Mouse (Mus musculus) ZHBTc4 (cell line): ENCODE results near the gene Ofd1.

Experiments
- DNase-seq: peaks from one replicate; pipeline ENCODE4 v3.0.0-alpha.2; 2011; ENCODE audit warnings: low read depth, low spot score

Gene Ofd1

DNA sequence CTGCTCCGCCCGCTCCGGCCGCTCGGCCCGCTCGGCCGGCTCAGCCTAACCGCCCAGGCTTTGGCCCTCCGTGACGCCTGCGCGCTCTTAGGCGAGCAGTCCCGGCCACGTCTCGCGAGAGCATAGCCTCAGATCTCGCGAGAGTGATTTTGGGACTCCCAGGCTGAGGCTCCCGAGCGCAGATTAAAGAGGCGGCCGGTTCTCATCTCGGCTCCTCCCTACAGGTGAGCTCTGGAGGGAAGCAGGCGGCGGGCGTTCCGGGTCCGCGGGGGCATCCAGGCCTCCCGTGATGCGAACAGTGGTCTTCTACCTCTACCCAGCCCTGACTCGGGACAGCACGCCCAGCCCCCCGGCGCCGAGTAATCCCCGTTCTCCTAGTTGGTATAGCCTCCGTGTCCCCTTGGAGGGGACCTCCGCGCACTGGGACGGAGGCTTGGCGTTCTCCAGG is at the start of gene Ofd1:
Ofd1 (minus strand) TSS at position 89 of the 448 bp plus-strand sequence.
- peak; percentile 95 for DNase-seq

DNA sequence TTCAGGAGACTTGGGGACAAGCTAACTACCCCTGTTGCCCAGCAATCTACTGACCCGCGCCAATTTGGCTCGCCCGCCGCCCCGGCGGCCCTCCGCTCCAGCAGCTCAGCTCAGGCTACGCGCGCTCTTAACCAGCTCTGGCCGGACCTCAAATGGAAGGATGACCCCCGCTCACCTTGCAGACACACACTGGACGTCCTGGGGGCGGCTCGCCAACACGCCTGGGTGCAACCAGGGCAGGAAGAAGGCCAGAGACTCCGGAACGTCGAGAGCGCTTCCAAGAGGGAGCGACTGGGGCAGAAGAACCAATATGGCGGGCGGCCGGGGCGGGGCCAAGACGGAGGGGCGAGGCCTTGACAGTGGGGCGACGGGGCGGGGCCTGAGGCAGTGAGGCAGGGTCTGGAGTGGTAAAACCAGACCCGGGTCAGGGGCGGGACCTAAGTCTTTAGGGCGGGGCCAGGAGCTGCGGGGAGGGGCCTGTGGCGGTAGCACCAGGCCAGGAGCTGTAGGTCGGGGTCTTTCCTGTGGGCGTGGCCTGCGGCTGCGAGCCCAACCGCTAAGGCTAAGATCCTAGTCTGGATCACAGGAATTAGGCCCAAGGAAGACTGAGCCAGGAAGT is 39.0 kb upstream of the Ofd1 start, which contains the start of gene Rab9:
Rab9 (minus strand) TSS at position 503 of the 619 bp plus-strand sequence.
- peak; percentile 97 for DNase-seq

DNA sequence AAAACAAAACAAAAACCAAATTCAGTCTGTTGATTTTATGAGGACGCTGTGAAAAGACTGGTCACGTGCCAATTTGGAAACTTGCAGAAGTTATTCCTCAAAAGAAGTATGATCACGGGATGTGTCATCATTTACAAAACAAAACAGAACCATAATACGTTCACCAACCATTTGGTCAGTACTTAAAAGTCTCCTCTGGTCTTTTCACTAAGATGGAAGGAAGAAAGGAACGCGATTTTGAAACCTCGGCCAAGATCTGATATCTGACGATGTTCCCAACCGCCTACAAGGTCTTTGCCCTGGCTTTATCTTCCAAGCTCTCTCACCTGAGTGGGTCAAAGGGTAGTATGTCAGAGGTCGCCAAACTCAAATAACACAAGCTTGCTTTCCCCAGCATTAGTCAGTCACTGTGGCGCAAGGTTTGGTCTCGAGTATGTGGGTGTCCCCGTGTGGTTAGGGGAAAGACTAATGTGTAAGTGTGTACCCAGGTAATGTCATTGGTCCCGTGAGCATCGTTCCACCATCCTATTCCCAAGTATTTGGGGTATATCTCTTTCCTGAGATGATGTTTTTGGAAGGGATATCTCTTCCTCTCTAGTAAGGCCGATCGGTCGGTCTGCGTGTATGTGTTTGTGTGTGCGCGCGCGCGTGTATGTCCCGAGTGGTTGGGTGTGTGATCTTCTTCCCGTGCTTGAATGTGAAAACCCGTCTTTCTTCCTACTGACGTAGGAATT is 38.3 kb upstream of the Ofd1 start:
- DNase-seq: peak; percentile 19

DNA sequence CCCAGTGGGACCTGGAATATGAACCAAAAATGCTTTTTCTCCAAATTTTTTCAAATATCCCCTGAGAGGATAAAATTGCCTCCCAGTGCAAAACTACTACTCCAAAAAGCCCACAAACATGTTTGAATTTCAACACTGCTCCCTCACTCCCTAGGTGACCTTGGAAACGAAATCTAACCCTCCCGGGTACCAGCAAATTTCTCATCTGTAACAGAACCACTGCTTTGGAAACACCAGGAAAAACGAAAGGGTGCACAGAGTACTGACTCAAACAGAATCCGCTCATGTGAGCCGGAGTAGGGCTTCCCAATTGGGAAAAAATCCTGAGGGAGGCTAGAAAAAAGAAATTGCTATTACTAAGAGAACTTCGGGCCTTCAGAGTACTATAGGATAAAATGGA is 36.9 kb upstream of the Ofd1 start:
- no peak for DNase-seq

DNA sequence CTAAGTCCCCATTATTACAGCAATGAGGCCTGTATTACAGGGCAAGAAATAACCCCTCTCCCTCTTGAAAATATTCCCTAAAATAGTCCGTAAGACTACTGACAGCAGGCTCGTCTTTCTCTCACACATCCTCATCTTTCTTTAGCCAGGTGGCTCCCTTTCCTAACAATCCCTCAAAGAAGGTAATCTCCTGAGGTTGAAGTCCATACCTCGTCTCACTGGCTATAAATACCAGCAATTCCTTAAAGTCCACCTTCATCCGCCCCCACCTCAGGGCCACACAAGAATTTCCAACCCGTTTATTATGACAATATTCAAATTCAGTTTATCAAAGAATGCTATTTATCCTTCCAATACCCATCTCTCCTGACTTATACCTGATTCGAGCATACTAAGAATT is 32.1 kb upstream of the Ofd1 start:
- no peak for DNase-seq

DNA sequence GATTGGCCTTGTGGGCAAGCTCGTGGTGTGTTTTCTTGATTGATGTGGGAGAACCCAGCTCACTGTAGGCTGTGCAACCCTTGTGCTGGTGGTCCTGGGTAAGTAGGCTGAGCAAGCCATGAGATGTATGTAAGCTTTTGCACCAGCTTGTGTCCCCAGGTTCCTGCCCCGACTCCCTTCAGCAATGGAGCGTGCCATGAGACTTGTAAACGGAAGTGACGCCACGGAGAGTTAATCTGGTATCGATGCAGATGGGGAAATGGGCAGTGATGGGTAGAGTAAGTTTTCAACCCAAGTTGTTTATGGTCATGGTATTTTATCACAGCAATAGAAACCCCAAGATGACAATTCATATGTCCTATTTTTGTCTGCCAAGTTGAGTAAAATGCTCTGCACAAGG is 27.8 kb upstream of the Ofd1 start:
- DNase-seq: no peak

DNA sequence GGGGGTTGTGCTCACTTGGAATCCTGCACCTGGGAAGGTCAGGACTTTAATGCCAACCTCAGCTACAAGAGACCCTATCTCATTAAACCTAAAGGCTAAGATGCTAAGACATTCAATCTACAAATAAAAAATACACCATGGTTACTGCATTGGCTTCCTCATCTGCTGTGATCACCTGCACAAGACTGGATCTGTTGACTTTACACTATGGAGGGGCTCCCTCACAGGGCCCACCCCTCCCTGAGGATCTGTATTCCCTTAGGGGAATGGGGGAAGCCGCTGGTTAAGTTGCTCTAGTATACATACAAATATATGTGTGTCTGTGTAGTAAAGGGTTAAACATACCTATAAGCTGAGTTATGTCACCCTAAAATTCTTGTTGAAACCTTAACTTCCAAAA is 15.0 kb upstream of the Ofd1 start:
- DNase-seq: no peak

DNA sequence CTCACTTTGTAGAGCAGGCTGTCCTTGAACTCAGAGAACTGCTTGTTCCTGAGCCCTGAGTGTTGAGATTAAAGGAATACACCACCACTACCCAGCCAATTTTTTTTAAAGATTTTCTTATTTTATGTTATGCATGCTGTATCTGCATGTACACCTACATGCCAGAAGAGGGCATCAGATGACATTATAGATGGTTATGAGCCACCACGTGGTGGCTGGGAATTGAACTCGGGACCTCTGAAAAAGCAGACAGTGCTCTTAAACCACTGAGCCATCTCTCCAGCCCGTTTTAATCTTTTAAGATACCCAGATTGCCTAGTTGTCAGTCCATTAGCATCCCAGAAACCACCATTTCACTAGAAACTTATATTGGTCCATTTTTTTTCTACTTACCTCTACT is 13.8 kb upstream of the Ofd1 start:
- DNase-seq: no peak

DNA sequence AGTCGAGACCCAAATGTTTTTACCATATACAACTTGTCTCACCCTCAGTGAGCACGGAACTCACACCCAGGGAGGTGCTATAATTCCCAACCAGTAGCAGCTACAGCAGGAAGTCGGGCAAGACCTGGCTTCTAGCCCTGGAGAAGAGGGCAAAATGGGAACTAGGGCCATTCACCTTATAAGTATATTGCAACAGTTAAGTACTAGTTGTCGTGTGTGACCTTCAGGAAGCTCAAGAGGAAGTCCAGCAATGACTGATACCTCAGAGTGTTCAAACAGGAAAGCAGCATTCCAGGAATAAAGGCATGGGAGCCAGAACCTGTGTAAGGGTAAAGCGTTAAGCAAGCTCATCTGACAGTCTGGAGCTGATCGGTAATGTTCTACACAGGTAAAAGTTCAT is 13.0 kb upstream of the Ofd1 start:
- no peak for DNase-seq

DNA sequence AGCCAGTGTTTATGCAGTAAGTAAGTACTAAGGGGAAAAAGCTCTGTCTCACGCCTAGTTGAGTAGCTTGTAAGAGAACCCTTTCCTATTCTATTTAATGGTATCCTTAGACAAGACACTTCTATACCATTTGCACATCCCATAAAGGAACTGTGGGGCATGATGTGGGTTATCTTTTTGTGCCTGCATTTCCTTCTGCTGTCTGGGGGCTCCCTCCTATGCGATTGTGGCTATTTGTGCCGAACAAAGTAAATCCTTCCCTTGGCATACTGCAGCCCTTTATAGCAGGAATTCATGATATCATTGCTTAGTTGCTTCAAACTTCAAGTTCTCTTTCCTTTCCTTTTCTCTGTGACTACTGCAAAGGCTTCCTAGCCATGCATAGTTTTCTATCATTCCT is 4.0 kb upstream of the Ofd1 start:
- no peak for DNase-seq

DNA sequence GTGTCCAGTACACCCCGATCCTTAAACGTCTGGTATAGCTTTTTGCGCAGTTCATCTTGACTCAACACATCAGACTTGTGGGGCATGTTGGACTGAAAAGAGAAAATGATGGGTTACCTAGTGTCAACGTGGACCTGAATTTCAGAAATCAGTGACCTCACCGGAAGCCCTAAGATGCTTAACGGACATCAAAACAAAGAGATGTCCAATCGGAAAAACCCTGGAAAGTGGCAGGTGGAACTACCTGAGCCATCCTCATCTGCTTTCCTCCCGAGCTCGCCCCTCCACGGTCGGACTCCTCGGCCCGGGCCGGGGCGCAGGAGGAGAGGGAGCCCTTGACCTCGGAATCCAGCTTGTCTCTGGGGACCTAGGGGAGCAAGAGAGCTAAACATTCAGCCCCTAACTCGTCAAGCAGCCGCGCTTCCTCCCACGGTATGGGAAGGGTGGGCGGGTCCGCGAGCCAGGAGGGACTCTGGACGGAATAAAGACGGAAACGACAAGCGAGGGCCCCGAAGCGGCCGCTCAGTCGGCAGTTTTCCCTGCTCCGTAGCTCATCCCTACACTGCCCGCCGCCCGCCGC is 378 bp downstream of the Ofd1 start, which contains the start of gene Trappc2:
Trappc2 (plus strand) TSS at position 539 of the 580 bp plus-strand sequence.
- DNase-seq: no peak

DNA sequence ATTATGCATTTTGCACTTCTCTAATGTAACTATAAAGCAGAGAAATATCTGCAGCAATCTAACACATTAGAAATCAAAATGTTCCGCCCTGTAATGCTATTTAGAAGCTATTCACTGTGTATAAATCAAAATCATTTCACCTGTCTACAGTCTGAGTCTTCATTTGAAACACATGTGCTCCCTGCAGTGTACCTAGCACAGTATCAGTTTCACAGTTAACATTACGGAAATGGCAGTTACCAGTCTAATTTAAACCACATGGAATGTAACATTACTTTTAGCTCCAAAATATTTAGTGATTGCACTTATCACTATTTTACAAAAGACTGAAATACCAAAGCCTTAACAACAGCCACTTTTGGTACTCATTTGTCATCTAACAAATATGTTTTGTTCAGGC is 5.7 kb downstream of the Ofd1 start:
- DNase-seq: no peak

DNA sequence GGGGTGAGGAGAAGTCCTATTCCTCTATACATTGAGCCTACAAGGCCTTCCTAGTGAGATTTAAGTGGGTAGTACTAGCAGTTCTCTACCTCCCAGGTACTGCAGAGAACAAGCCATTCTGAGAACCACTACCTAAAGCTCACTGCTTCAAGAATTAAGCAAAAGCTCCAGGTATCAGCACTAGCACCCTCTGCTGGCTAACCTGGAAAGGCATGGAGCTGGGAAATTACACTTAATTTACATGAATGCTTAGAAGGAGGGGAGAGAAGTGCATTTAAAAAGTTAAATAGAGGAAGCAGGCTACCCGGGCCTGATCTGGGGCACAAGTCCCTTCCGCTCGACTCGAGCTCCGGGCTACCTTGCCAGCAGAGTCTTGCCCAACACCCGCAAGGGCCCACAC is 24.3 kb downstream of the Ofd1 start:
- DNase-seq: peak; percentile 71

DNA sequence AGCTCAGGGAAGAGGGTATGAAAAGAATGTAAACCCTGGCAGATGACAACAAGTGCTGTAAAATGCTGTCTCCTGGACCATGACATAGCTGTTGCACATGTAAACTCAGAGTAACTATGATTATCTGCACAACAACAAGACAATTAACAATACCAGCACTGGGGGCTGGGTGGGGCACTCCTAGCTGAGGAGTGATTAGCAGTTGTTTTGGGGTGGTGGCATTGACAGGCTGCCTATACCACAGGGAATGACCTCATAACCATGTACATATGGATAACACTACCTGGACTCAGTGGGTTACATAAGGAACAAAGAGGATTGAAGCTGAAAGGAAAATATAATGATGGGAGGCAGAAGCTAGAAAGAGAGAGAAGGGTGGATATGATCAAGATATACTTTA is 32.6 kb downstream of the Ofd1 start:
- no peak for DNase-seq

DNA sequence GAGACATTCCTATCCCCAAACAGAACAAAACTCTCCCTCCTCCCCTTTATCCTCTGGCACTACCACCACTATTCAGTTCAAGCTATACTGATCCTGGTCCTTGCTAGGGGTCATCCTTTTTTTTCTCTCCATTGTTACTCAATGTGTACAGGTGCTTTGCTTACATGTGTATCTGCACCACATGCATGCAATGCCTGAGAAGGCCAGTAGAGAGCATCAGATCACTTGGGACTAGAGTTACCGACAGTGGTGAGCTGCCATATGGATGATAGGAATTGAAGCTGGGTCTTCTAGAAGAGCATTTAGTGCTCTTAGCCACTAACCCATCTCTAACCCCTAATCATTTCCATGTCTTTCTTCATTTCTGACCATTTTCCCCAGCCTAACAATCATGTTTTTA is 46.8 kb downstream of the Ofd1 start:
- DNase-seq: peak; percentile 50

DNA sequence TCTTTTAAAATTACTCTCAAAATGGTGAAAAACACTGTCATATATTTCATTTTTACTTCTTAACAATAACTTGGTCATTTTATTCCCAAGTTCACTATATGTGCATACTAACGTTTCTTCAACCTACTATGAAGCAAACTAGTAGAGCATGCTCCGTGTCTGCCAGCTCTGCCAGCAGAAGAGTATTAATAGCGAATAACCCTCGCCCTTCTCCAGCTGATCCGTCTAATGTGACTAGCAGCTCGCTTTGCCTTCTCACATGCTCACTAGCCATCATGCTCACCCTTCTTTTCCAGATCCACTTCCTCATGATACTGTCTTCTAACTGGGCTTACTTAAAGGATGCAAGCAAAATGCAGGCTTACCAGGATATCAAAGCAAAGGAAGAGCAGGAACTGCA is 53.8 kb downstream of the Ofd1 start:
- DNase-seq: no peak

DNA sequence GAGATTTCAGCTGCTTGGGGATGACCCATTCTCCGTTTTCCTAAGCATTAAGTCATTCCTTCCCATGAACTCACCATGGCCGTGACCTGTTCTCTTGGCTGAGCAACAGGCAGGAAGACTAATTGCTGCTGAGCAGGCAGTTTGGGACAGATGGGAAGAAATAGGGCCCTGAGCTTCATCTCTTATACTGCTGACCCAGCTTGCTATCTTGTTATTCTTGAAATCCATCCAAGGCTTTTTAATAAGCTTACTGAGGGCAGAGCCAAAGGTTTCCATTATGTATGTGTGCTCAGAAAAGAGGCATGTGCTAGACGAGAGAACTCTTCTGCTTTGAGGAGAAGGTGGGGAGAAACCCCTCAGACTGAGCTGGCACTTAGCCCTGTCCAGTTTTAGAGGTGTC is 55.6 kb downstream of the Ofd1 start:
- DNase-seq: no peak

DNA sequence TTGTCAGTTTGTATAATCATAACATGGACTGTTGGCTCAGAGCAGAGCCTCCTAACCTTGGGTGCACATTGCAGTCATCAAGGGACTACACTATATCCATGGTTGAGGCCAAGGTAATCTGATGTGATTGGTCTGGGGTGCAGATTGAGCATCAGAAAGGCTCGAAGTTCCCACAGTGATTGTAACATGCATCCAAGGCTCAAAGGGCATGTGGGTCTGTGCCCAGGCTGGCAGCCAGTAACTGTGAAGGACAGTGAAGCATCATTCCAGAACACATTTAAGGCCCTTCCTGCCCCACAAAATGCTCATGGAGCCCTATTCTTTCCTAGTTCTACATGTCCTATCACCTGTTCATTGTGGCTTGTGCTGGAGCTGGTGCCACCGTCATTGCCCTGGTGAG is 56.9 kb downstream of the Ofd1 start:
- no peak for DNase-seq

DNA sequence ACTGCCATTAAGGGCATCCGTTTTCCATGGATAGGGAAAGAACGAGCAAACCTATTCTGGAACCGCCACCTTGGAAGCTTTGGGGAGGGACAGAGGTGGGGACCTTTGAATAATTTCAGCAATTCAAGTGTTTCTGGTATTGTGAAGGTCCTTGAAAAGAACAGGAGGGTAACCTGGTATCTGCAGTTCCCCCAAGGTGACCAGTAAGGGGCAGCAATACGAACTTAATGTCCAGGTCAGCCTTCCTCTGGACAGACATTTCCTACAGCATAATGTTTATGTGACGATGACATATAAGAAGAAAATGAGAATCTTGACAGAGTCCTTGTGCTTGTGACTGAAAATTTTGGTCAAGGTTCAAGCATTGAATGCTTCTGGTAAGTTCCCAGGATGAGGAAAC is 61.9 kb downstream of the Ofd1 start:
- DNase-seq: no peak

DNA sequence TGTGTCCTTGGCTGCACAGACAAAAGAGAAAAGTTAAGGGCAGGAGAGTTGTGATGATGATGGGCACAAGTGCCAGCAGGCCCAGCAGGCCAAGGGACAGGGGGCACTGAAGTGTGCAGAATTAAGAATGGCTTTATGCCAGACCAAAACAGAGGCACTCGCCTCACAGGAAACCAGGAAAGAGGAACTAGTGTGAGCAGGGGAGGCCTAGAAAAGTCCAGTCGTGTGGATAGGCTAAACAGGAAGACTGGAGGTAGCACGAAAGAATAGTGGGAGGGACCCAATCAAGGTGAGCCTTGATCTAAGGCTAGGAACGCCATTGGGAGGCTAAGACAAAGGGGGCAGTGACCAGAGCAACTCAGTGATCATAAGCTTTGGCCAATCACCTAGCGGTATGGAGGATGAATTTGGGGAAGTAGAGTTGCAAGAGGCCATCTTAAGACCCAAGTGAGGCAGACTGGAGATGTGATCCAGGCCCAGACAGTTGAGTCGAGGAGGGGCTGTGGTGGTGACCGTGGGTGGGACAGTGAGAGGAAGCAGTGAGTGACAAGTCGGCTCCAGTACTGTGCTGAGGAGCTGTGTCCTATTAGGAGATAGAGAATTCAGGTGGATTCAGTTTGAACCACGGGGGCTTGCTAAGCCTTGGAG is 63.7 kb downstream of the Ofd1 start:
- DNase-seq: no peak

DNA sequence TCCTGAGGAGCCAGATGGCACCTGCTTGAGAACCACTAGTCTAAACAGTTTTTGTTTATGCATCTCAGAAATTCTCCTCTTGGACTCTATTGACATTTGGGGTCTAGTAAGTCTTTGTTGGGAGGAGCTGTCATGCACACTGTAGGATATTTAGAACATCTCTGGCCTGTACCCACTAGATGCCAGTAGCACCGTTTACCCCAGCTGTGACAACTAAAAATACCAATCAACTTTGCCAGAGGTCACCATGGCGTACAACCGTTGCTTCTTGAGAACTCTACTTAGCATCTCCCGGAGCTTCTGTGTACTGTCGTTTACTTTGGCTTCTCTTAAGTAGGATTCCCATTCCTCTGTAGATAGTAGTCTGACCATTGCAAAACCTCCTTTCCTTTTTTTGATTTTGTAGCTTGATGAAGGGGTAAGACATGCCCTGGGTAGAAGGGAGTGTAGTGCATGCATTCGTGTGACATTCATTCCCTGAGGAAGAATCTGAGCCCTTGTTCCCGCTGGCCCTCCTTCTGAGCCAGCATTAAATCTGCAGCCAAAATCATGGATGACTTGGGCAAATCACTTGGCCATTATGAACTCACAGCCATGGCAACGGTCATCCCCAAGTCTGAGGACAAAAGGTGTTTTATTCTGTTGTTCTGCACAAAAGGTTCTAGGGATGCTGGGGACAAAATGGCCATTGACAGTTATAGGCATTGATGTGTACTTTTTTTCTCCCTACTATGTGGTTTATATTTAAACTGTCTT is 74.9 kb downstream of the Ofd1 start:
- DNase-seq: no peak

DNA sequence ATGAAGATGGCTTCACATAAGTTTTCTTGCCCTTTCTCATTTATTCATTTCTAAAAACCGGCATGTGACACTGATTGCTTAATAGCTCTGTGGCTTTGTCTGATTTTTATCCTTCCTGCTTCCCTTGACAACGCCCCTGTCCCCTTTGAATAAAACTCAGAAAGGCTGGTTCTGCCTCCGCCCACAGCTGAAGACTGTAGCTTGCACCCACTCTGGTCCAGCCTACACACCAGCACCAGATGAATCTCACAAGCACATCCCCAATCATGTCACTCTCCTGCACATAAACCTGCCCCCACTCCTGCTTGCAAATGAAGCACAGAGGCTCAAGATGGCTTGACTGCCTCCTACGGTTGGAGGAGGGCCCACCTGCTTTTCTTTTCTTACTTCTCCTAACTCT is 80.0 kb downstream of the Ofd1 start:
- peak; percentile 4 for DNase-seq
